Mouse (Mus musculus): ENCODE data around the gene Dbi. TPM values are rescaled to one million over a fixed set of nuclear protein-coding genes. Genes with fewer than 3 reads are reported as not detected.

Dbi gene
- total RNA-seq, 2 experiments from 2014 or later: 195 to 222 TPM

GRCm38 (mm10) chr1:120093482-120094134 lies 27.3 kb downstream of the Dbi start:
- intact Hi-C loops (cut with DNase I; ENCODE audit: low total_unique reads): loop anchor here (5.0 kb wide), 1 partner anchor 61 kb away; no protein-coding TSS in a partner anchor
- peak; percentile 86 for DNase-seq

- DNase-seq: no peak
- intact Hi-C loops (cut with DNase I; ENCODE audit: low total_unique reads): loop anchor here (5.0 kb wide), 1 partner anchor 59 kb away; no protein-coding TSS in a partner anchor
Measured at GRCm38 (mm10) chr1:120090880-120091570, 29.9 kb downstream of the Dbi start.

GRCm38 (mm10) chr1:120089180-120089579 lies 31.7 kb downstream of the Dbi start:
- DNase-seq: no peak

GRCm38 (mm10) chr1:120086644-120087043 lies 34.2 kb downstream of the Dbi start:
- intact Hi-C loops (cut with DNase I; ENCODE audit: low total_unique reads): no loop called here
- no peak for DNase-seq

More at GRCm38 (mm10) chr1:120089180-120089579, 31.7 kb downstream of the Dbi start:
- intact Hi-C loops (cut with DNase I; ENCODE audit: low total_unique reads): no loop called here

DNA sequence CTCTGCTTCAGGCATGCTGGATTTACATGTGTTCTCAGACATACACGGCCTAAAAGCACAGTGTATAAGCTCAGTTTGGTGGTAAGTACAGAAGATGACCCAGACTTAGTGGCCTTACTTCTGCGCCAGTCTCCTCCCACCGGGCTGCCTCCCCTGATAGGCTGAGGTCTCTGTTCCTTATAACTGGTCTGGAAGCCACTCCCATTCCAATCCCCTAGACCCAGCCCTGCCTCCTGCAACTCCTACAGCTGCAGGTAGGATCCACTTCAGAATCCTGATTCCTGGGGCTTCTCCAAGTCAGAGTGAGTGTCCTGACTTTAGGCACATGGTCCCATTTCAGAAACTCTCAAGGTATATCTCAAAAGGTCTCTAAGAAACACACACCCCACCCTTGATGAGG lies 35.2 kb downstream of the Dbi start:
- DNase-seq: no peak
- intact Hi-C loops (cut with DNase I; ENCODE audit: low total_unique reads): no loop called here

DNA sequence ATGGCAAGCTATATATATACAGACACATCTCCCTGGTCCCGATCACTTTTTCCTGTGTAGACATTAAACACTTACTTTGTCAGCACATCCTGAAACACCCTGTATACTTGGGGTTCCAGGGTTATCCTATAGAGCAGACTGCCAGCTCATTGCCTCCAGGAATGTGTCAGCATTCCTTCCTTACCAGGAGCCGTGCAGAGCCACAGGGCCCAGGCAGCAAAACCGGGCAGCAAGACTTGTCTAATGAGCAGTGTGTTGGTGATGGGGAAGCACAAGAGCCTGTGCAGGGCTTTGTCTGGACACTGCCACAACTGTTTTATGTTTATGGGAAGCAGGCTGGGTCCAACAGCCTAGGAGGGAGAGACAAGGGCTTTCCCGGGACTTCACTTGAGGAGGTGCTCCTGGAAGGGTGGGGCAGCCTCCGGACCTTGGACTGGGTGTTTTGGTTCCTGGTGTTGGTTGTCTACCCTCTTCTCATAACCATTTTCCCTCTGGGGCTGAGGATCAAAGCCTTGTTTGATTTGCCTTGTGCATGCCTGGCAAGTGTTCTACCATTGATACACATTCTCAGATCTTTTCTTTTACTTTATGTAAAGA lies 36.9 kb downstream of the Dbi start:
- intact Hi-C loops (cut with DNase I; ENCODE audit: low total_unique reads): no loop called here
- DNase-seq: no peak

DNA sequence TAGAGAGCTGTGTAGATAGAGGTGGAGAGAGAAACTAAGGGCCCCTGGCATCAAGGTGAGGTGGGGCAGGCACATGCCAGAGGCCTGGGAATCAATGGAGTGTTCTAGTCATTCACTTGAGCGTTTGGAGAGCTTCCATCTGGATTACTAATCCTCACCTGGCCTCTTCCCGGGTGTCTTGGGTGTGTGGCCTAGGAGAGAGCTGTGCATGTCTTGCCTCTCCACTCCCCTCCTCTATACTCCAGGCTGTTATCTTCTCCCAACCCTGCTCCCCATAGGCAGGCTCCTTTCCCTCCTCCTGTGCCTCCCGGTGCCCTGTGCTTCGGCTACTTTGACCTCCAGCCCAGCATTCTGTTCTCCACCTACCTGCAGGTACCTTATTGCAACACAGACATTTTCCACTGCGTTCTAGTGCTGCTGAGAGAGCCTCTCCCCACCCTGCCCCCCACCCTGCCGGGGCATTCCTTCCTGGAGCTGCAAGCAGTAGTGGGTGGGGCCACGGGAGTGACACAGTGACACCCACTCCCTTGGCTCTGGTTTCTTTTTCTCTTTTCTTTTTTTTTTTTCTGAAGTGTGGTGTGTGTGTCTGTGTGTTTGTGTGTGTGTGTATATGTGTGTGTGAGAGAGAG lies 37.8 kb downstream of the Dbi start:
- DNase-seq: no peak
- intact Hi-C loops (cut with DNase I; ENCODE audit: low total_unique reads): no loop called here

DNA sequence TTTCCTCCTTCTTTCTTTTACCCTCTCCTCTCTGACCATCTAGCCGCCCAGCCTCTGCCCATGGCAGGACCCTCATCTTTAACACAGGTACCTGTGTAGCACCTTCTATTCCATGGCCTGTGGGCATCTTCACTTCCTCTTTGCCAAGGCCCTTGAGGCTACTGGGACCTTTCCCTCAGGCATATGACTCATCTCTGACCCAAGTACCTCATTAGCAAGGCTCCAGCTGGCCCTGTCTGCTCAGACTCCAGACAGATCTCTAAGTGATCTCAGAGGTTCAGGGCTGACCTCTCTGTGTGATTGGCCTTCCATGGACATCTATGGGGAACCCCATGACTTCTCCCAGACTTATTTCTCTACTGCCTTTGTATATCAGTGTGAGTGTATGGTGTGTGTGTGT lies 40.2 kb downstream of the Dbi start:
- intact Hi-C loops (cut with DNase I; ENCODE audit: low total_unique reads): no loop called here
- no peak for DNase-seq

GRCm38 (mm10) chr1:120077746-120078410 lies 43.0 kb downstream of the Dbi start:
- intact Hi-C loops (cut with DNase I; ENCODE audit: low total_unique reads): no loop called here

DNA sequence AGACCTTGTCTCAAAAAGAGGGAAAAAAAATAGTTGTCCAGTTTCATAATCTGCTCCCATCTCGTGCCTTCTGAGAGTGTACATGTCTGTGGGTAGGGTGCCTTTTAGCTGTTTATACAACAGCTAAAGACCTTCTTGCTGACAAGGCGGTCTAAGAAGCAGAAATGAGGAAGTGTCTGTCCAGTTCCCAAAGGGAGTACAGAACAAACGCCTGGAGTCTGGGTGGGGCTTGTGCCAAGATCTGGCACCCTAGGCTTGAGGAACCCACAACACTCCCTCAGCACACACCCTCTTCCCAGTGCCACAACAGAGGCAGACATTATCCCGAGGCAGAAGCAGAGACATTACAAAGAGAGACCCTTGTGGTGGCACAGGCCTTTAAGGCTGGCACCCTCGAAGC lies 45.4 kb downstream of the Dbi start:
- intact Hi-C loops (cut with DNase I; ENCODE audit: low total_unique reads): no loop called here
- no peak for DNase-seq

More at GRCm38 (mm10) chr1:120077746-120078410, 43.0 kb downstream of the Dbi start:
- DNase-seq: no peak

- intact Hi-C loops (cut with DNase I; ENCODE audit: low total_unique reads): no loop called here
- DNase-seq: no peak
Measured at GRCm38 (mm10) chr1:120074931-120075330, 45.9 kb downstream of the Dbi start.

GRCm38 (mm10) chr1:120074307-120074702 lies 46.6 kb downstream of the Dbi start:
- intact Hi-C loops (cut with DNase I; ENCODE audit: low total_unique reads): no loop called here

DNA sequence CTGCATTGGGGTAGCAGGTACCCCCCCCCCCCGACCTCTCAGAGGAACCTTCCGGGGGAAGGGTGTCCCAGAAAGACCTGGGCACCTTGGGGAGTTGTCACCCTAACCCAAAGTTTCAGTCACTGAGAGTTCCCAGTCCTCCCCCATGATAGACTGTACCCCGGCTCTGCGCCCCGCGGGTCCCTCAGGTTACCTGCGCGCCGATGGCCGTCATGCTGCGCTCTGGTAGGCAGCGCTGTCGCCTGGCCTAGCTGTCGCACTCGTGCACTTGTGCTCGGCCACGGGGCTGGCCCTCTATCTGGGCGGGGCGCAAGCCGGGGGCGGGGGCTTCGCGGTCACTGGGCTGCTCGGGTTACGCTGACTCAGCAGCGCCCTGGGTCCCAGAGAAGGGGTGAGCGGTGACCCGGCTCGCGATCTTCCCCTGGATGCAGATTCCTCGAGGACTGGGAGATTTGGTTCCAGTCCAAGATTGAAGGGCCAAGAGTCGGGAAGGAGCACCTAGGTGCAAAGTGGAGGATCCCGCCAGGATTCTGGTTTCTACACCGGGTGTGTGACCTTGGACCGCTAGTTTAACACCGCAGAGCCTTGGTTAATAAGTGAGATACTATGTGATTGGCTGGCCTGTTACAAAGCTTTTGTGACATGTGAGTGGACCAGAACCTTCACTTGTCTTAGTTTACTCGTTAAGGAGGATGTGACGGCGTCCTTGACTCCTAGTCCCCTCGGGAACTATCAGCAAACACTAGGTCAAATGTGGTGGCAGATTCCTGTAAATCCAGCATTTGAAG lies 47.2 kb downstream of the Dbi start, which contains the start of gene Tmem37:
Gene Tmem37, minus strand, starts transcription at position 556 of the 788 bp plus-strand sequence.
- peak; percentile 80 for DNase-seq
- intact Hi-C loops (cut with DNase I; ENCODE audit: low total_unique reads): no loop called here

More at GRCm38 (mm10) chr1:120074307-120074702, 46.6 kb downstream of the Dbi start:
- no peak for DNase-seq

- DNase-seq: peak; percentile 46
- intact Hi-C loops (cut with DNase I; ENCODE audit: low total_unique reads): no loop called here
Measured at GRCm38 (mm10) chr1:120072900-120073299, 48.0 kb downstream of the Dbi start.

DNA sequence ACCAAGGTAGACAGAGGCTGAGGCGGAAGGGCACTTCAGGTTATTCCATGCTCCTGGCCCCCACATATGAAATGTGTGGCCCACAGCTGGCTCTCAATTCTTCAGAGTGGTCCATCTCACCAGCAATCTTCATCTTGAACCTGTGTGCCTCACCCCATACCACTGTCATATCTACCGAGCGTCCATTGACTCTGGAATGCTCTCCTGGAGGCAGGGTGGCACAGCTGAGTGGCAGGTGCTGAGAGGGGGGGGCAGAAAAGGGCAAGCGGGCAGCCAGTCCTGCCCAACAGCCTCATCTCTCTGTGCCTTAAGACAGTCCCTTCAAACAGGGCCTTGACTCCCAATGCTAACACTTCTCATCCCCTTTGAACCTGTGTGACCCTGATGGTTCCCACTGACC lies 49.7 kb downstream of the Dbi start:
- intact Hi-C loops (cut with DNase I; ENCODE audit: low total_unique reads): no loop called here
- no peak for DNase-seq

DNA sequence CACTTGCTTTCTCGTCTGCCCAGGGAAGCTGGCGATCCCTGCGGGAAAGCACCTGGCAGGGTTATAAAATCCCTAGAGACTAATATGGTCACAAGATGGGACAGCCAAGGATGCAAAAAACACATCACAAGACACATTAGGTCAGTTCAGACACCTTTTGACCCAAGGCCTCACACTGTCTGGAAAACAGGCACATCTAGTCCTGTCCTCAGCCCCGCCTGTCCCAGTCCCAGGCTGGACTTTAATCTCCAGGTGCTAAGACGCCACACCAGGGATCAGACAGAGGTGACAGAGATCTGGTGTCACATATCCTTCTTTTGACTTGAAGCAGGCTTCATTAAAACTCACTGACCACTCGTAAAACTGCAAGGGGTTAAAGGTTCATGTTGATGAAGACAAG lies 50.7 kb downstream of the Dbi start:
- intact Hi-C loops (cut with DNase I; ENCODE audit: low total_unique reads): no loop called here

GRCm38 (mm10) chr1:120069120-120069519 lies 51.8 kb downstream of the Dbi start:
- intact Hi-C loops (cut with DNase I; ENCODE audit: low total_unique reads): no loop called here
- no peak for DNase-seq

More for the DNA sequence above, 50.7 kb downstream of the Dbi start:
- DNase-seq: no peak

DNA sequence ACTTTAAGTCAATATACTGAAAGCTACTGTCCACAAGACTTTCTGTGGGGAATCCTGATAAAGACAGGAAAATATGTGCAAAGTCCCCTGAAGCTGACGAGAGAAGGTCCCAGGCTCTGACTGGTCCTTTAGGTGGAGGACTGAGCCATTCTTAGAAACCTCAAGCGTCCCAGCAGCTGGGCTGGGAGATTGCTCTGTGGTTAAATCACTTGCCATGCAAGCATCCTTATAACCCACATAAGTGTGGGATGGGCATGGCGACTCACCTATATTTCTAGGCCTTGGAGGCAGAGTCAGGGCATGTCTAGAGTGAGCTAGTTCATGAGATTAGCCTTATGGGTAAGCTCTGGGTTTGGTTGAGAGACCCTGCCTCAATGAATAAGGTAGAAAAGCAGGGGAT lies 54.3 kb downstream of the Dbi start:
- DNase-seq: no peak
- intact Hi-C loops (cut with DNase I; ENCODE audit: low total_unique reads): no loop called here

- DNase-seq: no peak
- intact Hi-C loops (cut with DNase I; ENCODE audit: low total_unique reads): no loop called here
Measured at GRCm38 (mm10) chr1:120066159-120066558, 54.7 kb downstream of the Dbi start.

Measured in gastrocnemius, postnatal 14 days (tissue).